Comparison of ENCODE assay signal across 16 mouse cellular contexts in the genomic region with DNA sequence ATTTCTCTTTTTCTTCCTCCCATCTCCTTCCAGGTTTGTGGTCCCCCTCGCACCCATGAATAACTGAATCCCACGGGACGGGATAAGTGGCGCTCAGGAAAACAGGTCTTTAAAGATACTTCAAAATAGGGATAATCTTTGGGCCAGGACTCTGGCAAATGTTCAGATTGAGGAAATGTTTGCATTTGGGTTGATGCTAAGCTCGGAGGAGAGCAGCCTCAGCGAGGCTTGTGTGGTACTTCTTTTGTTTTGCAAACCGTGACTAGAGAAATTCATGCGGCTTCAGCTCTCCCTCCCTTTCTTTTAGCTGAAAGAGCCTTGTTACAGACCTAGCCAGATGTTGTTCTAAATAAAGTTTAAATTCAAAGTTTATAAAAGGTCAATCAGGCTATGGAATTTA. TPM values are rescaled to one million over a fixed set of nuclear protein-coding genes. Genes with fewer than 3 reads are reported as not detected.
A peak's percentile ranks its signal among the peaks of the same experiment; 100 is the strongest.
DNase-seq lines count a peak whose midpoint lies in the region; ATAC-seq lines count a peak whose summit lies in the region.
"Not testable (repeated sequence)": the region's sequence is repeated elsewhere in the genome, so short reads cannot be mapped to it uniquely, and the experiment has no call there.
"Had no signal": no experiment of that assay in that cellular context is flagged by ENCODE, and none has a peak within 500 bp of the region (broad histone marks: within the 10 kb centered on the region; RNA-seq: fewer than 3 reads in every experiment).

No protein-coding gene starts in this region.

- not testable (repeated sequence) for H3K27me3 ChIP-seq in forebrain, embryonic 12.5 days; heart, embryonic 12.5 days (replicated peaks); hindbrain, embryonic 12.5 days; hindbrain, embryonic 16.5 days (replicated peaks; ENCODE audit: control insufficient read depth, insufficient read depth, low read length); midbrain, embryonic 11.5 days (ENCODE audit: control insufficient read depth, insufficient read depth, low read length); midbrain, embryonic 15.5 days (replicated peaks); neural tube, embryonic 13.5 days

- not testable (repeated sequence) for ATAC-seq in forebrain, embryonic 12.5 days (ENCODE audit: low FRiP score); heart, embryonic 12.5 days (ENCODE audit: insufficient number of reproducible peaks, low FRiP score); hindbrain, embryonic 12.5 days (ENCODE audit: low FRiP score); hindbrain, embryonic 16.5 days; midbrain, embryonic 11.5 days (ENCODE audit: low FRiP score); neural tube, embryonic 13.5 days (ENCODE audit: low read depth)
- peak; percentile 62; the same call in 1 of the 2 replicates for ATAC-seq in midbrain, embryonic 15.5 days (replicated peaks)

- not testable (repeated sequence) for H3K4me3 ChIP-seq in forebrain, embryonic 12.5 days (replicated peaks); heart, embryonic 12.5 days; midbrain, embryonic 11.5 days (ENCODE audit: low read depth, low read length); neural tube, embryonic 13.5 days
- peak overlapping the region; percentile 10; the same call in 1 of the 2 replicates for H3K4me3 ChIP-seq in hindbrain, embryonic 12.5 days
- peak overlapping the region; percentile 20 for H3K4me3 ChIP-seq in hindbrain, embryonic 16.5 days (ENCODE audit: low read length)
- H3K4me3 ChIP-seq in midbrain, embryonic 15.5 days: peak overlapping the region; percentile 25; the same call in 1 of the 2 replicates

- not testable (repeated sequence) for H3K36me3 ChIP-seq in forebrain, embryonic 12.5 days (replicated peaks); heart, embryonic 12.5 days; hindbrain, embryonic 12.5 days; hindbrain, embryonic 16.5 days (ENCODE audit: control insufficient read depth, insufficient read depth, low read length); midbrain, embryonic 11.5 days (ENCODE audit: control insufficient read depth, insufficient read depth, low read length); midbrain, embryonic 15.5 days (replicated peaks); neural tube, embryonic 13.5 days

- H3K4me1 ChIP-seq in forebrain, embryonic 12.5 days; heart, embryonic 12.5 days (replicated peaks); hindbrain, embryonic 12.5 days; hindbrain, embryonic 16.5 days (ENCODE audit: control insufficient read depth, insufficient read depth, low read depth, low read length); midbrain, embryonic 11.5 days (ENCODE audit: control insufficient read depth, insufficient read depth, low read length); midbrain, embryonic 15.5 days; neural tube, embryonic 13.5 days (replicated peaks): not testable (repeated sequence)

- not testable (repeated sequence) for H3K9ac ChIP-seq in forebrain, embryonic 12.5 days; heart, embryonic 12.5 days; hindbrain, embryonic 12.5 days; midbrain, embryonic 11.5 days (ENCODE audit: low read length); midbrain, embryonic 15.5 days; neural tube, embryonic 13.5 days
- peak overlapping the region; percentile 41 for H3K9ac ChIP-seq in hindbrain, embryonic 16.5 days (ENCODE audit: low read depth, low read length)

- 18% methylated on average over 8 of the region's 8 CpGs for WGBS in forebrain, embryonic 12.5 days
- WGBS in heart, embryonic 12.5 days: 21% methylated on average over 8 of the region's 8 CpGs
- 23% methylated on average over 8 of the region's 8 CpGs for WGBS in hindbrain, embryonic 12.5 days
- WGBS in hindbrain, embryonic 16.5 days: 18% methylated on average over 8 of the region's 8 CpGs
- WGBS in midbrain, embryonic 11.5 days: 20% methylated on average over 8 of the region's 8 CpGs
- 17% methylated on average over 8 of the region's 8 CpGs for WGBS in midbrain, embryonic 15.5 days
- 16% methylated on average over 8 of the region's 8 CpGs for WGBS in neural tube, embryonic 13.5 days

- peak; percentile 11 for DNase-seq in ZHBTc4 (ENCODE audit: low read depth, low spot score)
- peak; percentile 83 for DNase-seq in midbrain, embryonic 11.5 days (ENCODE audit: low spot score, missing footprints)

- not testable (repeated sequence) for H3K9me3 ChIP-seq in forebrain, embryonic 12.5 days; heart, embryonic 12.5 days (replicated peaks); hindbrain, embryonic 12.5 days (replicated peaks); hindbrain, embryonic 16.5 days (ENCODE audit: control insufficient read depth, low read length); midbrain, embryonic 11.5 days (ENCODE audit: control insufficient read depth, low read length); midbrain, embryonic 15.5 days; neural tube, embryonic 13.5 days

- H3K4me2 ChIP-seq in forebrain, embryonic 12.5 days: 0 out of 2 replicates have a peak overlapping the region, but pooled peaks have one; percentile 15
- H3K4me2 ChIP-seq in heart, embryonic 12.5 days: peak overlapping the region; percentile 39
- peak overlapping the region; percentile 36 for H3K4me2 ChIP-seq in hindbrain, embryonic 12.5 days (replicated peaks)
- peak overlapping the region; percentile 55 for H3K4me2 ChIP-seq in hindbrain, embryonic 16.5 days (ENCODE audit: low read length)
- H3K4me2 ChIP-seq in midbrain, embryonic 11.5 days: peak overlapping the region; percentile 24; the same call in 1 of the 2 replicates
- peak overlapping the region; percentile 48 for H3K4me2 ChIP-seq in midbrain, embryonic 15.5 days
- H3K4me2 ChIP-seq in neural tube, embryonic 13.5 days: peak overlapping the region; percentile 42

- H3K27ac ChIP-seq in forebrain, embryonic 12.5 days; heart, embryonic 12.5 days (ENCODE audit: poor library complexity, severe bottlenecking); hindbrain, embryonic 12.5 days; hindbrain, embryonic 16.5 days (ENCODE audit: low read depth, low read length); midbrain, embryonic 11.5 days (ENCODE audit: low read depth, low read length); midbrain, embryonic 15.5 days; neural tube, embryonic 13.5 days (replicated peaks): not testable (repeated sequence)

RNA-seq across cellular contexts. Expression of gene Akr1c6, which starts 57.5 kb away (rescaled TPM):
- not detected in 2 replicates for polyA plus RNA-seq in forebrain, embryonic 12.5 days (2016; fragmentation: Nextera tagmentation; extraction: Ambion mirVana)
- not detected in 2 replicates for polyA plus RNA-seq in heart, embryonic 12.5 days (2016; fragmentation: Nextera tagmentation; extraction: Ambion mirVana)
- not detected in 2 replicates for polyA plus RNA-seq in hindbrain, embryonic 12.5 days (2016; fragmentation: Nextera tagmentation; extraction: Ambion mirVana)
- polyA plus RNA-seq in hindbrain, embryonic 16.5 days (2015; fragmentation: Nextera tagmentation; extraction: Ambion mirVana): not detected in 2 replicates
- polyA plus RNA-seq in midbrain, embryonic 11.5 days (2014; fragmentation: Nextera tagmentation; extraction: Ambion mirVana): not detected in 2 replicates
- polyA plus RNA-seq in midbrain, embryonic 15.5 days (2015; fragmentation: Nextera tagmentation; extraction: Ambion mirVana): not detected in 2 replicates
- not detected in 2 replicates for polyA plus RNA-seq in neural tube, embryonic 13.5 days (2015; fragmentation: Nextera tagmentation; extraction: Ambion mirVana)
- polyA plus RNA-seq: adrenal gland, adult 2 months; C2C12; cerebellum, adult 2 months; embryonic facial prominence, embryonic 12.5 days; forebrain, embryonic 11.5 days; heart, embryonic 15.5 days; hindbrain, embryonic 10.5 days; intestine, embryonic 14.5 days had no signal
